Mouse (Mus musculus) CH12.LX (cell line): ENCODE results near the gene Brca1. TPM values are rescaled to one million over a fixed set of nuclear protein-coding genes. Genes with fewer than 3 reads are reported as not detected.

Experiments
- DNase-seq: peaks from one replicate; pipeline ENCODE4 v3.0.0-alpha.2; 2013; ENCODE audit errors: extremely low read depth
- H3K27ac ChIP-seq: 2 replicates; pipeline ENCODE4 v1.5.1; 2012; ENCODE audit warnings: low read depth, mild to moderate bottlenecking, control low read depth, moderate library complexity; ENCODE audit not compliant: insufficient read depth
- H3K27me3 ChIP-seq: replicated peaks from 2 replicates; pipeline ENCODE3; 2012; ENCODE audit warnings: inconsistent platforms
- H3K36me3 ChIP-seq, 2 experiments: replicated peaks in 1 of 2; 2 replicates each; pipeline versions ENCODE3 to v1.6.1; 2012; ENCODE audit warnings: inconsistent platforms in 1 of 2, low read length in 1 of 2, mild to moderate bottlenecking in 1 of 2, mixed read lengths in 1 of 2, moderate library complexity in 1 of 2; ENCODE audit not compliant: control insufficient read depth in 1 of 2, insufficient read depth in 1 of 2
- H3K4me1 ChIP-seq, 2 experiments: 2 replicates each; pipeline ENCODE4 v1.6.1; 2012; ENCODE audit warnings: inconsistent platforms in 1 of 2, moderate library complexity in 1 of 2; ENCODE audit not compliant: insufficient read depth in 2 of 2, control insufficient read depth in 1 of 2
- H3K4me2 ChIP-seq: 2 replicates; pipeline ENCODE4 v1.6.1; 2012; ENCODE audit warnings: low read depth, mild to moderate bottlenecking, control low read depth; ENCODE audit not compliant: poor library complexity, insufficient read depth, severe bottlenecking
- H3K4me3 ChIP-seq, 3 experiments: fragments of 150-350 bp in 1 of 3; sonication (generic) in 1 of 3; replicated peaks in 1 of 3; 2 replicates each; pipeline versions ENCODE3 to v1.5.1; 2011 to 2012; ENCODE audit warnings: low read depth in 2 of 3, low read length in 2 of 3, mild to moderate bottlenecking in 2 of 3, moderate library complexity in 2 of 3, control low read depth in 1 of 3, improper control_type of control experiment in 1 of 3, inconsistent platforms in 1 of 3, mixed read lengths in 1 of 3; ENCODE audit not compliant: poor library complexity in 1 of 3
- H3K79me2 ChIP-seq: replicated peaks from 2 replicates; pipeline ENCODE4 v1.6.1; 2012; ENCODE audit warnings: mild to moderate bottlenecking, moderate library complexity; ENCODE audit not compliant: control insufficient read depth, poor library complexity, insufficient read depth, severe bottlenecking; ENCODE audit errors: extremely low read depth
- H3K9ac ChIP-seq: 2 replicates; pipeline ENCODE4 v1.6.1; 2012; ENCODE audit warnings: low read depth, mild to moderate bottlenecking, control low read depth, moderate library complexity; ENCODE audit not compliant: insufficient read depth
- H3K9me3 ChIP-seq: replicated peaks from 2 replicates; pipeline ENCODE3; 2012; ENCODE audit warnings: low read length, inconsistent platforms, mixed read lengths
- BHLHE40 ChIP-seq: IDR thresholded peaks from 2 replicates; pipeline ENCODE4 v1.6.1; 2011; ENCODE audit warnings: mild to moderate bottlenecking, low read depth, low read length, improper control_type of control experiment
- CHD2 ChIP-seq: IDR thresholded peaks from 2 replicates; pipeline ENCODE4 v1.6.1; 2011; ENCODE audit warnings: low read length, improper control_type of control experiment
- ELF1 ChIP-seq: IDR thresholded peaks from 2 replicates; pipeline ENCODE4 v1.6.1; 2014; ENCODE audit warnings: low read depth, mild to moderate bottlenecking, inconsistent platforms, low read length, improper control_type of control experiment
- EP300 ChIP-seq: IDR thresholded peaks from 2 replicates; pipeline ENCODE4 v1.6.1; 2011; ENCODE audit warnings: low read length, improper control_type of control experiment
- IRF4 ChIP-seq: IDR thresholded peaks from 2 replicates; pipeline ENCODE4 v1.6.1; 2014; ENCODE audit warnings: low read depth, mild to moderate bottlenecking, inconsistent platforms, low read length, improper control_type of control experiment
- KAT2A ChIP-seq: IDR thresholded peaks from 2 replicates; pipeline ENCODE4 v1.6.1; 2012; ENCODE audit warnings: low read length, improper control_type of control experiment, inconsistent platforms; ENCODE audit not compliant: insufficient replicate concordance
- MAX ChIP-seq: IDR thresholded peaks from 2 replicates; pipeline ENCODE4 v1.6.1; 2011; ENCODE audit warnings: low read length, improper control_type of control experiment
- MXI1 ChIP-seq: IDR thresholded peaks from 2 replicates; pipeline ENCODE4 v1.6.1; 2011; ENCODE audit warnings: mild to moderate bottlenecking, low read depth, low read length, improper control_type of control experiment
- NELFE ChIP-seq: IDR thresholded peaks from 2 replicates; pipeline ENCODE4 v1.6.1; 2011; ENCODE audit warnings: low read depth, low read length, improper control_type of control experiment
- PAX5 ChIP-seq: IDR thresholded peaks from 2 replicates; pipeline ENCODE4 v1.6.1; 2012; ENCODE audit warnings: low read length, inconsistent platforms, mixed read lengths
- POLR2A ChIP-seq: IDR thresholded peaks from 2 replicates; pipeline ENCODE4 v1.6.1; 2011; ENCODE audit warnings: low read depth, mild to moderate bottlenecking, improper control_type of control experiment, low read length
- RCOR1 ChIP-seq: conservative IDR thresholded peaks from 2 replicates; pipeline ENCODE4 v1.6.1; 2012; ENCODE audit warnings: low read depth, mild to moderate bottlenecking, inconsistent platforms, low read length, improper control_type of control experiment
- TBP ChIP-seq: conservative IDR thresholded peaks from 2 replicates; pipeline ENCODE4 v1.6.1; 2011; ENCODE audit warnings: low read depth, low read length, improper control_type of control experiment
- ZC3H11A ChIP-seq: IDR thresholded peaks from 2 replicates; pipeline ENCODE4 v1.6.1; 2012; ENCODE audit warnings: low read depth, mild to moderate bottlenecking, inconsistent platforms, low read length, improper control_type of control experiment
- ZMIZ1 ChIP-seq: IDR thresholded peaks from 2 replicates; pipeline ENCODE4 v1.6.1; 2012; ENCODE audit warnings: low read depth, mild to moderate bottlenecking, inconsistent platforms, low read length, improper control_type of control experiment
- ZNF384 ChIP-seq: IDR thresholded peaks from 2 replicates; pipeline ENCODE4 v1.6.1; 2012; ENCODE audit warnings: low read depth, low read length, improper control_type of control experiment, inconsistent platforms
- dilution Hi-C: fragments of 300-500 bp; cut with MboI; formaldehyde crosslinking; loops from 2 replicates; pipeline ENCODE4 v1.14.3; 2020; ENCODE audit warnings: low sequenced_read_pairs; ENCODE audit not compliant: extremely low pct_unique_long_range_greater_than_20kb, extremely low pct_ligation_motif_present
- in situ Hi-C: fragments of 300-500 bp; cut with MboI; formaldehyde crosslinking; loops from 3 replicates; pipeline ENCODE4 v1.14.3; 2019; ENCODE audit warnings: low sequenced_read_pairs, low pct_ligation_motif_present, low pct_unique_long_range_greater_than_20kb, mixed read lengths
- polyA plus RNA-seq: library from polyadenylated mRNA; unstranded; fragments of >175 nt; gene quantifications from 2 replicates; pipeline ENCODE4 v1.2.1, GENCODE M21; 2012; ENCODE audit warnings: low read depth; ENCODE audit not compliant: insufficient read length
- total RNA-seq, 2 experiments: library from RNA; depleted of rRNA; stranded (reverse); fragments of 300-350 nt in 1 of 2; fragments of >200 nt in 1 of 2; gene quantifications; 2 replicates each; pipeline ENCODE4 v1.2.3; 2012 to 2014

Gene Brca1
- total and polyA plus RNA-seq, 3 experiments: 31.3 to 37.5 (median 33.0) TPM

DNA sequence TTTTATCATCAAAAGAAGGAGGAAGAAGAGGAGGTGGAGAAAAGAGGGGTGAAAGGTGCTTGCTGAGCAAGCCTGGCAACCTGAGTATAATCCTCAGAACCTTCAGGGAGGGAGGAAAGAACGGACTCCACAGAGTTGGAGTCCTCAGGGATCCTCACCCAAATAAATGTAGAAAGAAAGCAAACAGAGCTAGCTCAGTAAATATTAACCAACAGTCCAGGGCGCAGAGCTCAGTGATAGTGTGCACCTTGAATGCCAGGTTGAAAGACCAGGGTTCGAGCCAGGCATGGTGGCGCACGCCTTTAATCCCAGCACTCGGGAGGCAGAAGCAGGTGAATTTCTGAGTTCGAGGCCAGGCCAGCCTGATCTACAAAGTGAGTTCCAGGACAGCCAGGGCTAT, 96.1 kb downstream of the Brca1 start:
- Histone ChIP-seq H3K4me2 (no peak overlapping the region), H3K4me1 (peaks cover 0 to 44% of the 10 kb centered on the region in 2 experiments; a peak in 3 of 4 replicates)
- TF ChIP-seq ZC3H11A (no peak), ZNF384 (no peak), ZMIZ1 (no peak), MAX (no peak), PAX5 (no peak), KAT2A (no peak), RCOR1 (no peak), MXI1 (no peak), NELFE (no peak), ELF1 (no peak), IRF4 (no peak), BHLHE40 (no peak), TBP (no peak), CHD2 (no peak)
- TF ChIP-seq, all 38 proteins: peak for 0
- no peak overlapping the region for H3K4me3 ChIP-seq
- H3K79me2 ChIP-seq: 0 out of 2 replicates have a peak, but pooled peaks cover 3% of the 10 kb centered on the region
- peaks cover 39 to 90% of the 10 kb centered on the region in 2 experiments for H3K36me3 ChIP-seq
- H3K9me3 ChIP-seq: no peaks in the 10 kb centered on the region
- no peak for DNase-seq
- no peaks in the 10 kb centered on the region for H3K27me3 ChIP-seq
- dilution Hi-C loops (no loop called here), in situ Hi-C loops (no loop called here)
- H3K27ac ChIP-seq: no peak overlapping the region
- no peak overlapping the region for H3K9ac ChIP-seq

GRCm38 (mm10) chr11:101454702-101455101, 97.1 kb downstream of the Brca1 start:
- TF ChIP-seq EP300 (peak; percentile 23; the same call in 1 of the 2 replicates), POLR2A (no peak)
- TF ChIP-seq, all 38 proteins: peak for 1
- 0 out of 2 replicates have a peak, but pooled peaks cover 8% of the 10 kb centered on the region for H3K79me2 ChIP-seq
- DNase-seq: no peak
- no peak overlapping the region for H3K4me2 ChIP-seq
- peaks cover 31 to 80% of the 10 kb centered on the region in 2 experiments for H3K36me3 ChIP-seq
- H3K4me3 ChIP-seq: no peak overlapping the region
- H3K9ac ChIP-seq: no peak overlapping the region
- dilution Hi-C loops (no loop called here), in situ Hi-C loops (no loop called here)
- no peaks in the 10 kb centered on the region for H3K27me3 ChIP-seq
- H3K4me1 ChIP-seq: peaks cover 0 to 49% of the 10 kb centered on the region in 2 experiments; a peak in 3 of 4 replicates
- H3K27ac ChIP-seq: no peak overlapping the region
- H3K9me3 ChIP-seq: no peaks in the 10 kb centered on the region
